Mouse (Mus musculus) layer of hippocampus, adult 2 months (tissue): ENCODE data around the gene Morc2a. TPM values are rescaled to one million over a fixed set of nuclear protein-coding genes. Genes with fewer than 3 reads are reported as not detected.
A peak's percentile ranks its signal among the peaks of the same experiment; 100 is the strongest.

Experiments used
- DNase-seq, 2 experiments: peaks; one replicate each; pipeline ENCODE4 v3.0.0; 2022; ENCODE audit warnings: low spot score in 2 of 2
- H3K27ac ChIP-seq: fragments of 200-600 bp; 2 replicates; pipeline ENCODE4 v1.8.1; 2022
- H3K4me3 ChIP-seq: fragments of 200-600 bp; 2 replicates; pipeline ENCODE4 v1.8.1; 2022; ENCODE audit warnings: mild to moderate bottlenecking
- CTCF ChIP-seq: fragments of 200-600 bp; conservative IDR thresholded peaks from 2 replicates; pipeline ENCODE4 v1.8.1; 2022; ENCODE audit warnings: antibody characterized with exemption, mild to moderate bottlenecking, moderate library complexity
- total RNA-seq, 2 experiments: library from RNA; stranded (reverse); gene quantifications; 2 replicates each; pipeline ENCODE4 v1.2.3; 2021

Gene Morc2a
- total RNA-seq, 2 experiments from 2014 or later: 41.8 to 42.6 TPM

GRCm38 (mm10) chr11:3725331-3726054 lies 76.5 kb downstream of the Morc2a start:
- TF ChIP-seq CTCF: no peak
- Histone ChIP-seq H3K27ac (peak overlapping the region; percentile 67), H3K4me3 (no peak overlapping the region)
- peak in 1 of 2 experiments; percentile 45 for DNase-seq

- TF ChIP-seq CTCF: no peak
- Histone ChIP-seq H3K27ac (peak overlapping the region; percentile 58), H3K4me3 (no peak overlapping the region)
- no peak for DNase-seq
Measured at GRCm38 (mm10) chr11:3727438-3728105, 78.6 kb downstream of the Morc2a start.

DNA sequence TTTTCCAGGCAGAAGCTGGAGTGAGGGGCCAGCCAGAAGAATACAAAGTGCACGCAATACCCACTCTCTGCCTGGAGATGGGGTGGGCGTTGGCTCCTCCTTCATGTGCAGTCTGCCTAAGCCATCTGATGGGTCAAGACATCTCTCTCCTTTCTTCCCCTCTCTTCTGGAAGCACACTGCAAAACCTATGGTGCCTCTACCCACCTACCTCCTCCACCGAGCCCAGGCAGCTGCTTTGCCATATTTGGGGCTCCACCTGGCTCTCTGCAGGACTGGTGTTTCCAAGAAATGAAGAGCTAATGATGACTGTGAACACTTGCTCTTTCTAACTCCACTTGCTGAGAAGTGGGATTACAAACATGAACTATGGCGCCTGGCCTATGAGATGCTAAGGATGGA lies 82.5 kb downstream of the Morc2a start:
- DNase-seq: no peak
- no peak overlapping the region for H3K27ac ChIP-seq
- no peak for TF ChIP-seq CTCF
- H3K4me3 ChIP-seq: no peak overlapping the region

DNA sequence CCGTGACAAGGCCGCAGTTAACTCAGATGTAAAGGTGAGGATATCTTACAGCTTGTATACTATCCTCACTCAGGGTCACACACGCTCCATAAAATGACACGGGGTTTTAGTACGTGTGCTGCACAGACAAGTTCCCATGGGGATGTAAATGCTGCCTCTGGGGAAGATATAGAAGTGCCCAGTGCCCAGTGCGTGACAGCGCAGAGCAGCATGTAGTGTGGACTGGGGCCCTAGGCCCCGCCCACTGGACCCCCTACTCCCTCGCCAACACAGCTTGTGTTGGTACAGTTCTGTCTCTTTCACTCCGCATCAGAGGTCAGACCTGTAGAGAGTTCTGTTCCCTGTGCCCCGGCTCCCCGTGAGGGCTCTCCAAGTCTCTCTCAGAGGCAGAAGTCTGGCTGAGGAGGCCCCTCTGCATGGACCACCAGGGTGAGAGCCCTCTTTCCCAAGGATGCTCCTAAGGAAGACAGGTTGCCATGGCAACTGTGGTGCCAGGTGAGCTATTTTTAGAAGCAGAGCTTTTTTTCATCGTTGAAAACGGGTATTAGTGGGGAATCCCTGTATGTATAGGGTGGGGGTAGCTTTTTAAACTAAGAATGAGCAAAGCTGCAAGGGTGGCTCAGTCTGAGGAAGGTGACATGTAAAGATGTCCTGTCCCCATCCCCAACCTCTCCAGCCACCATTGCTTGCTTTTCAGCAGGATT lies 85.1 kb downstream of the Morc2a start:
- H3K27ac ChIP-seq: 0 out of 2 replicates have a peak overlapping the region, but pooled peaks have one; percentile 7

GRCm38 (mm10) chr11:3735715-3736114 lies 86.7 kb downstream of the Morc2a start:
- no peak for TF ChIP-seq CTCF
- DNase-seq: no peak
- no peak overlapping the region for H3K27ac ChIP-seq
- no peak overlapping the region for H3K4me3 ChIP-seq

More for the DNA sequence above, 85.1 kb downstream of the Morc2a start:
- H3K4me3 ChIP-seq: no peak overlapping the region
- DNase-seq: no peak
- TF ChIP-seq CTCF: no peak

GRCm38 (mm10) chr11:3738778-3739177 lies 89.8 kb downstream of the Morc2a start:
- no peak overlapping the region for H3K4me3 ChIP-seq
- TF ChIP-seq CTCF: no peak
- no peak overlapping the region for H3K27ac ChIP-seq
- no peak for DNase-seq

Other genes with a start within 250 kb of the Morc2a start
- 100 to 1,000 TPM in 1 of 2 experiments, 10 to 100 TPM in 1; 97.6 to 117 TPM for gene Limk2, start 240.0 kb upstream of the Morc2a start, total RNA-seq
- gene Rnf185, start 196.8 kb upstream of the Morc2a start, total RNA-seq: 10 to 100 TPM; 26.6 to 29.1 TPM
- gene Pla2g3, start 160.9 kb upstream of the Morc2a start, total RNA-seq: 1 to 10 TPM; 2.1 to 2.3 TPM
- 10 to 100 TPM; 87.1 to 97.1 TPM for gene Inpp5j, start 144.4 kb upstream of the Morc2a start, total RNA-seq
- gene Selenom, start 134.5 kb upstream of the Morc2a start, total RNA-seq: 100 to 1,000 TPM; 199 to 202 TPM
- gene Smtn, start 108.6 kb upstream of the Morc2a start, total RNA-seq: 10 to 100 TPM in 1 of 2 experiments, 1 to 10 TPM in 1; 7.4 to 10.3 TPM
- gene Osbp2, start 214.7 kb downstream of the Morc2a start, total RNA-seq: 10 to 100 TPM; 81.4 to 86.7 TPM
- under 1 TPM; 0.39 to 0.41 TPM for gene 4921536K21Rik, start 245.9 kb downstream of the Morc2a start, total RNA-seq
- gene Dusp18, start 246.0 kb downstream of the Morc2a start, total RNA-seq: 10 to 100 TPM; 24.6 to 26.0 TPM